Mouse (Mus musculus): Measurements from ENCODE around the gene E2f4. TPM values are rescaled to one million over a fixed set of nuclear protein-coding genes. Genes with fewer than 3 reads are reported as not detected.

Gene E2f4
- polyA plus RNA-seq, 1 experiment from 2014 or later = 40.1 TPM

DNA sequence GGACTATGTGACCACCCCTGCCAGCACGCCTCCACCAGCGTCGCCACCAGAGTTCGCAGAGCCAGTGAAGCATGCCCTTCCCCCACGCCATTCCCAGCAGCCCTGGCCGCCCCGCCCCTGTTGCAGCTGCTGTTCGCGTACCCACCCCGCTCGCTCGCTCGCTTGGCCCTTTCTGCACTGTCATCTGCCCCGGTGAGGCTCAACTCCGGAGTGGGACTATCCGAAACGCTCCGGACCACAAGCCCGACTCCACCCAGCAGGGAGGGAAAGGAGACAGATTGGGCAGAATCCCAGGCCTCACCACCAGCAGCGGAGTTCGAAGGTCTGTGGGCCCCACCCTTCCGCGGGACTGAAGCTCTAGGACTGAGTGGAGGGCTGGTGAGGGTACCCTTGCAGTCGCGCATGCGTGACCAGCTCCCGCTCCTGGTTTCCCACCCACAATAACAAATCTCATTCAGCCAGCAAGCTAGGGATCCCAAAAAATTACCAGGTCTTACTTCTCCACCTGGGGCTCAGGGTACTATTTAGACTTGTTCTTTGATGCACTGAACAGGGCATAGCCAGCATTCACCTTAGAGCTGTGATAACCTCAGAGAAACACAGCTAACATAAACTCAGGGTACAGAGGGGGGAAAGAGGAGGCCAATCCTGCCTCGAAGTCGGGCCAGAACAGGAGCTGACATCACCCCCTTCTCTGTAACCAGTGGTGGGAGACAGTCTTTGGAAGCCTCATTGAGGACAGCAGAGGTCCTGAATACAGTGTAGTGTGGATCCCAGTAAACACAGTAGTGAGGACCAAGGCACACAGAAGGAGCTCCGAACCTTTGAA lies 21.0 kb upstream of the E2f4 start:
- Histone ChIP-seq H3K9ac (ENCODE audit: low read depth, low read length) (peak overlapping the region; percentile 70), H3K4me3 (ENCODE audit: low read depth, low read length) (peak overlapping the region; percentile 55), H3K4me2 (ENCODE audit: low read length) (peak overlapping the region; percentile 96), H3K36me3 (ENCODE audit: control insufficient read depth, insufficient read depth, low read length) (peaks cover 5% of the 10 kb centered on the region; the same call in 1 of the 2 replicates), H3K27ac (ENCODE audit: low read length) (0 out of 2 replicates have a peak overlapping the region, but pooled peaks have one; percentile 33), H3K27me3 (ENCODE audit: control insufficient read depth, insufficient read depth, low read depth, low read length) (peaks cover 50% of the 10 kb centered on the region), H3K9me3 (replicated peaks; ENCODE audit: control insufficient read depth, low read length, poor library complexity, severe bottlenecking) (no peaks in the 10 kb centered on the region), H3K4me1 (ENCODE audit: control insufficient read depth, insufficient read depth, low read length) (peaks cover 18% of the 10 kb centered on the region)
- 2% methylated on average over 29 of the region's 30 CpGs for WGBS
- ATAC-seq = peak; percentile 70

DNA sequence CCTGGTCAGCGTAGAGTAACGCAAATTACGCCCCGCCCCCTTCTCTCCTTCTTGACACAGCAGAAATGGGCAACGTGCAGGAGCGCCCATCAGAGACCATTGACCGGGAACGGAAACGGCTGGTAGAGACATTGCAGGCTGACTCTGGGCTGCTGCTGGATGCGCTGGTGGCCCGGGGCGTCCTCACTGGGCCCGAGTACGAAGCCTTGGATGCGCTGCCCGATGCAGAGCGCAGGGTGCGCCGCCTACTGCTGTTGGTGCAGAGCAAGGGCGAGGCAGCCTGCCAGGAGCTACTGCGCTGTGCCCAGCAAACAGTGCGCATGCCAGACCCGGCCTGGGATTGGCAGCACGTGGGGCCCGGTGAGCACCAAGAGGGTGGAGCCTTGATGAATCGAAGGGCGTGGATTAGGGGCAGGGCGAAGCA lies 18.5 kb upstream of the E2f4 start:
- peaks cover 15% of the 10 kb centered on the region for H3K36me3 ChIP-seq (ENCODE audit: control insufficient read depth, insufficient read depth, low read length)
- H3K4me1 ChIP-seq (ENCODE audit: control insufficient read depth, insufficient read depth, low read length) = peaks cover 18% of the 10 kb centered on the region
- ATAC-seq = peak; percentile 49
- H3K9me3 ChIP-seq (replicated peaks; ENCODE audit: control insufficient read depth, low read length, poor library complexity, severe bottlenecking) = no peaks in the 10 kb centered on the region
- H3K27me3 ChIP-seq (ENCODE audit: control insufficient read depth, insufficient read depth, low read depth, low read length) = peaks cover 30% of the 10 kb centered on the region
- peak overlapping the region; percentile 50 for H3K4me2 ChIP-seq (ENCODE audit: low read length)
- H3K4me3 ChIP-seq (ENCODE audit: low read depth, low read length) = peak overlapping the region; percentile 16; the same call in 1 of the 2 replicates
- 2% methylated on average over 27 of the region's 28 CpGs for WGBS
- no peak overlapping the region for H3K27ac ChIP-seq (ENCODE audit: low read length)
- H3K9ac ChIP-seq (ENCODE audit: low read depth, low read length) = peak overlapping the region; percentile 49; the same call in 1 of the 2 replicates

DNA sequence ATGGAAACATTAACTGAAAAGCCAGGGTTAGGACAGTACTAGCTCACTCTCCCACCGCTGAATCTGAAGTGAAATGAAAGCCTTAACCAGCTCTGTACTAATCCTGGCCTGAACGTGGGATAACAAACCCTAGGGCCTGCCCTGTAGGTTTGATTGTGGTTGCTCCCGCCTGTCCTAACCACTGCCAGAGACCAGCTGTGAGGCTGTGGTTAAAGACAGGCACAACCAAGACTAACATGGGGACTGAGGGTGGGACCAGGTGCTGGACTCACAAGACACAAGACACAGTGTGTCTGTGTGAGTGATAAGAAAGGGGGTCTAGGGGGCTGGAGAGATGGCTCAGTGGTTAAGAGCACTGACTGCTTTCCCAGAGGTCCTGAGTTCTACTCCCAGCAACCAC lies 16.9 kb upstream of the E2f4 start:
- Histone ChIP-seq H3K9ac (ENCODE audit: low read depth, low read length) (no peak overlapping the region), H3K9me3 (replicated peaks; ENCODE audit: control insufficient read depth, low read length, poor library complexity, severe bottlenecking) (no peaks in the 10 kb centered on the region), H3K27ac (ENCODE audit: low read length) (no peak overlapping the region), H3K4me3 (ENCODE audit: low read depth, low read length) (no peak overlapping the region), H3K4me1 (ENCODE audit: control insufficient read depth, insufficient read depth, low read length) (peaks cover 20% of the 10 kb centered on the region), H3K27me3 (ENCODE audit: control insufficient read depth, insufficient read depth, low read depth, low read length) (peaks cover 15% of the 10 kb centered on the region), H3K4me2 (ENCODE audit: low read length) (no peak overlapping the region), H3K36me3 (ENCODE audit: control insufficient read depth, insufficient read depth, low read length) (peaks cover 20% of the 10 kb centered on the region)
- 66% methylated on average over 3 of the region's 3 CpGs for WGBS
- no peak for ATAC-seq

DNA sequence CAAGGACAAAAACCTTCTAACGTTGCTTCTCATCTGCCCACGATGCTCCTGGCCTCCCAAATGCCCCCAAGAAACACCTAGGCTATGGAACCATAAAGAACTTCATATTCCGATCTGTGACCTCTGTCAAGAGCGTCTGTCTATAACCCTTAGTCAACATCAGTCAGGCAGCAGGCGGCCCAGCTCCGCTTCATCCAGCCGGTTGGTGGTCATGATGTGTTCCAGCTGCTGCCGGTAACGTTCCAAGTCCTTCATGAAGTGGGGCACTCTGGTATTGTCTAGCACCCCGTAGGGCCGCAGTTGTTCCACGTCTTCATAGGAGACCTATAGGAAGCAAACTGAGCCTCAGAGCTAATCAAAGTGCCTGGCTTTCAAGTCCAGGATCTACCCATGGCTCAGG lies 15.6 kb upstream of the E2f4 start:
- Histone ChIP-seq H3K4me3 (ENCODE audit: low read depth, low read length) (no peak overlapping the region), H3K36me3 (ENCODE audit: control insufficient read depth, insufficient read depth, low read length) (peaks cover 20% of the 10 kb centered on the region), H3K9me3 (replicated peaks; ENCODE audit: control insufficient read depth, low read length, poor library complexity, severe bottlenecking) (no peaks in the 10 kb centered on the region), H3K4me1 (ENCODE audit: control insufficient read depth, insufficient read depth, low read length) (peaks cover 21% of the 10 kb centered on the region), H3K27me3 (ENCODE audit: control insufficient read depth, insufficient read depth, low read depth, low read length) (peaks cover 11% of the 10 kb centered on the region), H3K27ac (ENCODE audit: low read length) (no peak overlapping the region), H3K9ac (ENCODE audit: low read depth, low read length) (no peak overlapping the region), H3K4me2 (ENCODE audit: low read length) (no peak overlapping the region)
- WGBS = 88% methylated on average over 12 of the region's 12 CpGs
- ATAC-seq = no peak

DNA sequence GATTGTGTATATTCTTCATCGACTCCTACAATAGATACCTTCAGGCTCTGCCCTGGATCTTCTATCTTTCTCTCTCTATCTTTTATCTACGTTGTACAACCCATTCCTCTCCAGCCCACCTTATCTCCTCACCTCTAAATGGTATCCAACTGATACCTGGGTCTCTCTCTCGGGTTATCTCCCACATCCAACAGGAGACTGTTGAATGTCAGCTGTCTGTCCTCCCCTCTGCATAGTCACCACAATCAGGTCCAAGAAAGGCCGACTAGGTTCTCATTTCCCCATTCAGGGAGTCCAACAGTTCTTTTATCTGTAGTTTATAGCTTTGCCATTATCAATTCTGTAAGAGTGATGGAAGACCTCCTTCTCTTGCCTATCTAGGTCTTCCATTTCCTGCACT lies 15.2 kb upstream of the E2f4 start:
- H3K4me2 ChIP-seq (ENCODE audit: low read length) = no peak overlapping the region
- no peaks in the 10 kb centered on the region for H3K9me3 ChIP-seq (replicated peaks; ENCODE audit: control insufficient read depth, low read length, poor library complexity, severe bottlenecking)
- peaks cover 7% of the 10 kb centered on the region; the same call in 1 of the 2 replicates for H3K27me3 ChIP-seq (ENCODE audit: control insufficient read depth, insufficient read depth, low read depth, low read length)
- peaks cover 21% of the 10 kb centered on the region for H3K4me1 ChIP-seq (ENCODE audit: control insufficient read depth, insufficient read depth, low read length)
- no peak overlapping the region for H3K27ac ChIP-seq (ENCODE audit: low read length)
- no peak overlapping the region for H3K4me3 ChIP-seq (ENCODE audit: low read depth, low read length)
- peaks cover 20% of the 10 kb centered on the region for H3K36me3 ChIP-seq (ENCODE audit: control insufficient read depth, insufficient read depth, low read length)
- H3K9ac ChIP-seq (ENCODE audit: low read depth, low read length) = no peak overlapping the region
- WGBS = 88% methylated on average over 4 of the region's 4 CpGs
- ATAC-seq = no peak

DNA sequence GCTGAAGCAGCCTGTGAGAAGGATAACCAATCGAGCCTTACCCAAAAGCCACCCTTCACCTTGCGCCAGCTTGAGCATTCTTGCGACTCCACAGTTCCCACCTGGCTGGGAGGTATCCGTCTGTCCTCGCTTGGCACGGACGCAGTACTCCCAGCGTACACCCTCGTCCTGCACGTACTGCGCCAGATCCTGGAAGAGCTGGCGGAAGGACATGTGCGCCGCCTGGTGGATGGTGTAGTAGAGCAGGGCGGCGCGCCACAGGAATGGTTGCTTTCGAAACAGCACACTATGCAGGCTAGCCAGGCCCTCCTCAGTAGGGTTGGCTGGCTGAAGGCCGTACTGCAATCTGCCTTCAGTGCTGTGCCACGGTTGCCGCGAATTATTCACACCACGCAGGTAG lies 14.4 kb upstream of the E2f4 start:
- Histone ChIP-seq H3K27me3 (ENCODE audit: control insufficient read depth, insufficient read depth, low read depth, low read length) (peaks cover 2% of the 10 kb centered on the region; the same call in 1 of the 2 replicates), H3K9me3 (replicated peaks; ENCODE audit: control insufficient read depth, low read length, poor library complexity, severe bottlenecking) (no peaks in the 10 kb centered on the region), H3K9ac (ENCODE audit: low read depth, low read length) (no peak overlapping the region), H3K36me3 (ENCODE audit: control insufficient read depth, insufficient read depth, low read length) (peaks cover 20% of the 10 kb centered on the region), H3K4me2 (ENCODE audit: low read length) (no peak overlapping the region), H3K4me3 (ENCODE audit: low read depth, low read length) (no peak overlapping the region), H3K27ac (ENCODE audit: low read length) (no peak overlapping the region), H3K4me1 (ENCODE audit: control insufficient read depth, insufficient read depth, low read length) (peaks cover 30% of the 10 kb centered on the region)
- ATAC-seq = no peak
- 28% methylated on average over 23 of the region's 23 CpGs for WGBS

DNA sequence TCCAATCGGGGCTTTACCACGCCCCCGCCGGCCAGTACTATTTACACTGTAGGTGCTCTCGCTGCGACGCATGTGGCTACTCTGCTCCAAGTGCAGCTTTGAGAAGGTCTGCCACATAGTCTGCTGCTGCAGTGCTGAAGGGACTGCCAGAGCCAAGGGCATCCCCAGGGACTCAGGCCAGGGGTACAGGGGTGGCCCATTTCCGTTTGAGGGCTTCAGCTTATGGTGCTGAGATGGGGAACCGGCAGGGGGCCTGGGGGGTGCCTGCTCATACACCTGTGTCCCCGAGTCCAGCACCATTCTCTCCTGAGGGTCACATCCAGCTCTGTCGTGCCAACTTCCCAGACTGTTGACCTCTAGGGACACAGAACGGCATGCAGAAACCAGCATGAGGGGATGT lies 11.9 kb upstream of the E2f4 start:
- no peak for ATAC-seq
- Histone ChIP-seq H3K27ac (ENCODE audit: low read length) (no peak overlapping the region), H3K4me1 (ENCODE audit: control insufficient read depth, insufficient read depth, low read length) (peaks cover 36% of the 10 kb centered on the region), H3K27me3 (ENCODE audit: control insufficient read depth, insufficient read depth, low read depth, low read length) (no peaks in the 10 kb centered on the region; the same call in 1 of the 2 replicates), H3K4me2 (ENCODE audit: low read length) (no peak overlapping the region), H3K9ac (ENCODE audit: low read depth, low read length) (peak overlapping the region; percentile 36; the same call in 1 of the 2 replicates), H3K4me3 (ENCODE audit: low read depth, low read length) (no peak overlapping the region), H3K36me3 (ENCODE audit: control insufficient read depth, insufficient read depth, low read length) (peaks cover 17% of the 10 kb centered on the region), H3K9me3 (replicated peaks; ENCODE audit: control insufficient read depth, low read length, poor library complexity, severe bottlenecking) (no peaks in the 10 kb centered on the region)
- 46% methylated on average over 12 of the region's 12 CpGs for WGBS

DNA sequence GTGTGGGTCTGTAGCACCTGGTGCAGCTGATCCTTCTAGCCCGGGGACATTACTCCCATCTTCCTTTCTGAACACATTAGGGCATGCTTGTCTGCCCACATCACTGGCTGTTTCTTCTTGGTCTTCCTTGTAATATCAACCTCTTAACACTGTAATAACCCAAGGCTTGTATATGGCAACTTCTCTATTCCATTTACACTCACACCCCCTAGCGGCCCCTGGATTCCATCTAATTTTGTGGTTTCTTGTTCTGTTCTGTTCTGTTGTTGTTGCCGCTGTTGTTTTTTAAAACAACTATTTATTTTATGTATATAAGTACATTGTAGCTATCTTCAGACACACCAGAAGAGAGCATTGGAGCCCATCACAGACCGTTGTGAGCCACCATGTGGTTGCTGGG lies 10.6 kb upstream of the E2f4 start:
- Histone ChIP-seq H3K4me2 (ENCODE audit: low read length) (peak overlapping the region; percentile 79), H3K4me3 (ENCODE audit: low read depth, low read length) (no peak overlapping the region), H3K27ac (ENCODE audit: low read length) (no peak overlapping the region), H3K9me3 (replicated peaks; ENCODE audit: control insufficient read depth, low read length, poor library complexity, severe bottlenecking) (no peaks in the 10 kb centered on the region), H3K4me1 (ENCODE audit: control insufficient read depth, insufficient read depth, low read length) (peaks cover 41% of the 10 kb centered on the region), H3K27me3 (ENCODE audit: control insufficient read depth, insufficient read depth, low read depth, low read length) (no peaks in the 10 kb centered on the region; the same call in 1 of the 2 replicates), H3K9ac (ENCODE audit: low read depth, low read length) (no peak overlapping the region), H3K36me3 (ENCODE audit: control insufficient read depth, insufficient read depth, low read length) (peaks cover 12% of the 10 kb centered on the region)
- ATAC-seq = no peak
- WGBS = 88% methylated on average over 4 of the region's 4 CpGs

DNA sequence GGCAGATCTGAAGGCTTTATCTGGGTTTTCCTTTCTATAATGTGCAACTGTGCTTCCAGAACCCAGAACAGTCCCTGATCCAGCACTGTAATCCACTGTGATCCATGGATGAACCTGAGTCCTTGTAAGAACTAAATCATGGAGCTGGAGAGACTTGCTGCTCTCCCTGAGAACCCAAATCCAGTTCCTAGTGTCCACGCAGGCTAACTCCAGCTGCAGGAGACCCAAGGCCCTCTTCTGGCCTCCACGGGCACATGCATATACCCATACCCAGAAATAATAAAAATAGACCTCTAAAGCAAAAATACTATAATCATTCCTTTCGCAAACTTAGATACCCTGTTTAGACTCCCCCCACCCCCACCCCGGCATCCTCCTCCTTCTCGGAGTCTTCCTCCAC lies 9.2 kb upstream of the E2f4 start:
- 81% methylated on average over 5 of the region's 5 CpGs for WGBS
- H3K4me3 ChIP-seq (ENCODE audit: low read depth, low read length) = peak overlapping the region; percentile 52
- no peak for ATAC-seq
- no peaks in the 10 kb centered on the region for H3K27me3 ChIP-seq (ENCODE audit: control insufficient read depth, insufficient read depth, low read depth, low read length)
- peak overlapping the region; percentile 86 for H3K27ac ChIP-seq (ENCODE audit: low read length)
- H3K4me1 ChIP-seq (ENCODE audit: control insufficient read depth, insufficient read depth, low read length) = peaks cover 41% of the 10 kb centered on the region
- peak overlapping the region; percentile 79 for H3K4me2 ChIP-seq (ENCODE audit: low read length)
- H3K36me3 ChIP-seq (ENCODE audit: control insufficient read depth, insufficient read depth, low read length) = peaks cover 4% of the 10 kb centered on the region; the same call in 1 of the 2 replicates
- H3K9me3 ChIP-seq (replicated peaks; ENCODE audit: control insufficient read depth, low read length, poor library complexity, severe bottlenecking) = no peaks in the 10 kb centered on the region
- peak overlapping the region; percentile 69 for H3K9ac ChIP-seq (ENCODE audit: low read depth, low read length)

Data from midbrain, embryonic 16.5 days (tissue).